Mouse (Mus musculus): ENCODE data around the gene Kcnt2. TPM values are rescaled to one million over a fixed set of nuclear protein-coding genes. Genes with fewer than 3 reads are reported as not detected.

Kcnt2 gene
- total RNA-seq (2014; fragmentation: Nextera tagmentation) = not detected in 2 replicates
- total RNA-seq (2017) = not detected in 2 replicates

DNA sequence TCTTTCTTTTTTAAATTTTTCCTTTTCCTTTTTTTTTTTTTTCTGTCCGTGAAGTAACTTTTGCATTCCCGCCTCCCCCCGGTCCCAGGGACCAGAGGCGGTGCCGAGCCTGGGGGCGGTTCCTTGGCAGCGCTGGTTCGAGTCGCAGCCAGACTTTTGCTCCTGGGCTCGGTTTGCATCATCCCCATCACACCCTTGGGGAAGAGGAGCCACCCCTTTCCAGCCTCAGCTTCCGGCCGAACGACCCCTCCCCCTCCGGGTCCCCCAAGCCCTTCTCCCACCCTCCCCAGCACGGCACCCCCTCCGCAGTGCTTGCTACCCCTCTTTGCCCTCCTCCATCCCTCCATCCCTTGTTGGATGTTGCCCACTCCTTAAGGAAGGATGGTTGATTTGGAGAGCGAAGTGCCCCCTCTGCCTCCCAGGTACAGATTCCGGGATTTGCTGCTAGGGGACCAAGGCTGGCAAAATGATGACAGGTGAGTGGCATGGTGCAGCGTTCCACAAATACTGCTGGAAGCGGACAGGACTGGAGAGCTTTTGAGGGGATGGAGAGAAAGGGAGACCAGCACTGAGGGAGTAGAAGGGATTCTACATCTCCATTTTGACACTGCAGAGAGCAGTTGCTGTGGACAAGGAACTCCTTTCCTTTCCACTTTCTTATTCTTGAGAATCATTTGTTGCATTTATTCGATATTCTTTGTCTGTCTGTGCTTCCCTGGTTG is at the start of gene Kcnt2:
Gene Kcnt2 (plus strand): TSS at position 283 of the 722 bp plus-strand sequence.
- no peak for ATAC-seq (replicated peaks; ENCODE audit: low FRiP score, low TSS enrichment, poor library complexity, severe bottlenecking)

DNA sequence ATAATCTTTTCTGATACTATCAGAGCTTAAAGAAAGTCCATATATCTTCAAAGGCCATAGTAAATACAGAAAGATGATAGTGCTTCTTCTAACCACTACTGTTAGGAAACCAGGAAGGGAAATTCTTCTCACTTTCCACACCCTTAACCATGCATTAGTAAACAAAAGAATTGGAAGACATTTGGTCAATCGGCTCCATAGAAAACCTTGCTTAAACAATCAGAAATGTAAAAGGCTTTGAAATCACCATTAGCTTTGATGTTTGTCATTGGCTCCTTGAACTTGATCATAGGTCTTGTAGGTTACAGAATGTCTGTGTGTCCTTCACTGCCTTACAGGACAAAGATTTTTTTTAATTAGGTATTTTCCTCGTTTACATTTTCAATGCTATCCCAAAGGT is 40.6 kb upstream of the Kcnt2 start:
- ATAC-seq (replicated peaks; ENCODE audit: low FRiP score, low TSS enrichment, poor library complexity, severe bottlenecking) = no peak

DNA sequence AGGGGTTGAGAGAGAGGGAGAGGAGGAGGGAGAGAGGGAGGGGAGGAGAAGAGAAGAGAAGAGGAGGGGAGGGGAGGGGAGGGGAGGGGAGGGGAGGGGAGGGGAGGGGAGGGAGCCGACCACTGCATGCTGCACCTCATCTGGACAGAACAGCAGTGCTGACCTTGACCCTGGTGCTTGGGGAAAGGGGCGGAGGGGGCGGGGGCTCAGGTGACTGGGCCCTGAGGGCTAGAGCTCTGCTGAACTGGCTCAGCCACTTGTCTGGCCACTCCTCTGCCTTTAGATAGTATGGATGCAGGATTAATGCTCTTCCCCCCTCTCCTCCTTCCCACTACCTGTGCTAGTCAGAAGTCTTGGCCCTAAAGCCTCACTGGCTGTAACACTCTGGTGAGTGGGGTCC is 20.7 kb upstream of the Kcnt2 start:
- ATAC-seq (replicated peaks; ENCODE audit: low FRiP score, low TSS enrichment, poor library complexity, severe bottlenecking) = no peak

DNA sequence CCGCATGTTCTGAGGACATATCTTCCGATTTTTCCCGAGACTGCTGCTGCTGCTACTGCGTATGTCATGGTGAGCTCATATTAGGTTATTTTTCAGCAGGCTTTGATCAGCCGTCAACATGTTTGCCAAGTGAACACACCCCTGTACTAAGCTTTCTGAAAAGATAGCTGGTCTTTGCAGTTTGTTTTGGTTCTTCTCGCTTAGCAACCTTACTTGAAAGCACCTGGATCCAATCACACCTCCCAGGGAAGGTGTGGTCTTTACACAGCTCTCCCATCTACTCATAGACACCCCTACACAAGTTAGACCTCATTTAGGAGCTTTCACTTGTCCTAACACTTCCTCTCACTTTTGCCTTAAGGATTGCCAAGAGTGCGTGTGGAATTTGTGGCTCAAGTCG is 19.3 kb upstream of the Kcnt2 start:
- no peak for ATAC-seq (replicated peaks; ENCODE audit: low FRiP score, low TSS enrichment, poor library complexity, severe bottlenecking)

DNA sequence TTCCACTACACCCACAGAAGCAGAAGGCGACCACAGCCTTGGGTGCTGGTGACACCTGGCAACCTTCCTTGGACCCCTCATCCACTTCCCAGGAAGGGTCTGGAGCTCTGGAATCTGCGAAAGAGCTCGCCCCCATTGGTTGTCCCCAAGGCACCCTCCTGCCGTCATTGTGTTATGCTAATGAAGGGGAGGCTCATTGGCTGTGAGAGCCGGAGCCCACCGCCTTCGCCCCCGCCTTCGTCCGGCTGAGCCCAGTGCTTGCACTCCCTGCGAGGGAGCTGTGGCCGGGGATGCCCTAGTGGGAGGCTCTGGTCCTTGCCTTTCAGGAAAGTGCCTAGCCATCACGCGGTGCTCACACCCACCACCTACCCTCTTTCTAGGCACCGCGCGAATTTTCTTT is 493 bp upstream of the Kcnt2 start:
- ATAC-seq (replicated peaks; ENCODE audit: low FRiP score, low TSS enrichment, poor library complexity, severe bottlenecking) = no peak

DNA sequence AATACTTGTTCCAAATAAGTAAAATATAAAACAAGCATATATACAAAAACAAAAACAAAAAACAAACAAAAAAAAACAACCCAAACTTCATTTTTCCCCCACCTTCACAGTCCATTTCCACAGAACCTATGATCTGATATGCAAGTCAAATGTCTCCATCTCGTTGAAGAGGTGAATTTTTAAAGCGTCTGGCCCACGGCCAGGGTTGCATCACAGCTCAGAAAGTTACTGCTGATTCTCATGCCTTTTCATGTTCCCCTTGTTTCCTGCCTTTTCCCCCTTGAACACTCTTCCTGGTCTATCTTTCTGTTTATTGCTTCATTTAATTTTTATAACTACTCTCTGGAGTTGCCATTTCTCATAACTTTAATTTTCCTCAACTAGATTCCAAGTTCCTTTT is 18.7 kb downstream of the Kcnt2 start:
- no peak for ATAC-seq (replicated peaks; ENCODE audit: low FRiP score, low TSS enrichment, poor library complexity, severe bottlenecking)

DNA sequence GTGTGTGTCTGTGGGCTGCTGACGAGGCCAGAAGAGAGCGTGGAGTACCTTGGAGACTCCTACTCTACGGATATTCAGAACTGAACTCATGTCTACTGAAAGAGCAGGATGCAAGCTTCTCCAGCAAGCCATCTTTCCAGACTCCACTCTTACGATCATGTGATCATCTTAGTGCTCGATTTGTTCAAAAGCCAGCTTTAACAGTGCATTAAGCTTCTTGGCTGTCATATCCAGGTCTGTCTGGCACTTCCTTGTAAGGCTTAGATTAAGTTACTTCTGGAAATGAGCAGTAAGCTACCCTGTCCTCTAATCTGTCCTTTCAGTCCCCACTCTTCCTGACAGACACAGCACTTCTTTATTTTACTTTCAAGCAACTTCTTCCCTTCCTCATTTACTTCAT is 20.1 kb downstream of the Kcnt2 start:
- no peak for ATAC-seq (replicated peaks; ENCODE audit: low FRiP score, low TSS enrichment, poor library complexity, severe bottlenecking)

DNA sequence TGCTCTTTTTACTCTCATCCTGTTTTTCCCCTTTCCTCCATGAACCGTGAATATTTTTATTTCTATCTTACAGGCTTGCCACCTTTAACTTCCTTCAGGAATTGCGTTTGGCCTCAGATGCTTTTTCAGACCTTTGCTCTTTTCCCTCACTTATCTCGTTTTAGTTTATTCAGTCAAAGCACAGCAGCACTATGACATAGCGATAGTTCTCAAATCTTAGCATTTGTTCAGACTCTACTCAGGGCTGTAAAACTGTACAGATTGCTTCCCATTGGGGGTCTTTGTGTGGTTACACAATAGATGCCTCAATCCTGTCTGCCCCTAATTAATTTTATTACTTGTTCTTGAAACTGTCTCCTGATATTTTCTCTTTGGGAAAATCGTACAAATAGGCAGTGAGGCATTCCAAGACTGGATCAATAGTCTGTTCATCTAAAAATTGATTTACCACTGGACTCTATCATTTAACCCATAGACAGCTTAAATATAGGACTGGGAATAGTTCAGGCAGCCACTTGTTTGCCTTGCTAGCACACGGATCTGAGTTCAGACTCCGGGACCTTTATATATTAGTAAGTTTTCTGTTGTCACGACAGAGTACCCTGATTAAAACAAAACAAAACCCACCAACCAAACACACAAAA is 20.8 kb downstream of the Kcnt2 start:
- no peak for ATAC-seq (replicated peaks; ENCODE audit: low FRiP score, low TSS enrichment, poor library complexity, severe bottlenecking)

DNA sequence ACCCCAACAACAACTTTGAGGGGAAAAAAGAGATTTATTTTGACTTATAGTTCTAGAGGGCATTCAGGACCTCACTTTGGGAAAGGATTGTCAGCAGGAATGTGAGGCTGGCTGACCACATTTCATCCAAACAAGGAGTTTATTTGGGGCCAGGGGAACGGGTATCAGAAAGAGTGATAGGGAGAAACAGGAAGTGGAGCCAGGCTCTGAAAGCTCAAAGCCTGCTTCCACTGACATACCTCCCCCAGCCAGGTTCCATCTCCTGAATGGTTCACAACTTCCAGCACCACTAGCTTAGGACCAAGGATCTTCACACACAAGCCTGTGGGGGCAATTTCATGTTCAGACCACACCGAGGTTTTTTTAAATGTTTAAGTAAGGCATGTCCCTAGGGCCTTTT is 21.3 kb downstream of the Kcnt2 start:
- no peak for ATAC-seq (replicated peaks; ENCODE audit: low FRiP score, low TSS enrichment, poor library complexity, severe bottlenecking)

DNA sequence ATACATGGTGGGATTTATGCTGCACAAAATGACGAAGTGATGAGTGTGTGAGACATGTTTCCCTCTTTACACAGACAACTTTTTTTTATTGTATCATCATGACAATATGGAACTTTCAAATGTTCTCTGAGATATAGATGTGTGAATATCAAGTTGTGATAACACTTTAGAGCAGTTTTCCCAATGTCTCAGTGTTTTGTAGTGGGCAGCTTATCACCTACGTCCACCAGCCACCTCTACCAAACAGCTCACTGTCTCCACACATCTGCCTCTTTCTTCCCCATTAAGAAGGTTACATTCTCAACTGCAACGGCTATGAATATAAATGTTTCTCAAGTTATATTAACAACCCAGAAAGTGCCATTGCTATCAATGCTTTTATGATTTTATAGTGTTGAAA is 27.7 kb downstream of the Kcnt2 start:
- no peak for ATAC-seq (replicated peaks; ENCODE audit: low FRiP score, low TSS enrichment, poor library complexity, severe bottlenecking)

DNA sequence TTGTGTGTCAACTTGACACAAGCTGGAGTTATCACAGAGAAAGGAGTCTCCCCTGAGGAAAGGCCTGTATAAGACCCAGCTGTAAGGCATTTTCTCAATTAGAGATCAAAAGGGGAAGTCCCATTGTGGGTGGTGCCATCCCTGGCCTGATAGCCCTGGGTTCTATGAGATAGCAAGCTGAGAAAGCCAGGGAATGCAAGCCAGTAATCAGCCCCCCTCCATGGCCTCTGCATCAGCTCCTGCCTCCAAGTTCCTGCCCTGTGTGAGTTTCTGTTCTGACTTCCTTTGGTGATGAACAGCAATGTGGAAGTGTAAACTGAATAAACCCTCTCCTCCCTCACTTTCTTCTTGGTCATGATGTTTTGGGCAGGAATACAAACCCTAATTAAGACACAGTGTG is 29.9 kb downstream of the Kcnt2 start:
- no peak for ATAC-seq (replicated peaks; ENCODE audit: low FRiP score, low TSS enrichment, poor library complexity, severe bottlenecking)

DNA sequence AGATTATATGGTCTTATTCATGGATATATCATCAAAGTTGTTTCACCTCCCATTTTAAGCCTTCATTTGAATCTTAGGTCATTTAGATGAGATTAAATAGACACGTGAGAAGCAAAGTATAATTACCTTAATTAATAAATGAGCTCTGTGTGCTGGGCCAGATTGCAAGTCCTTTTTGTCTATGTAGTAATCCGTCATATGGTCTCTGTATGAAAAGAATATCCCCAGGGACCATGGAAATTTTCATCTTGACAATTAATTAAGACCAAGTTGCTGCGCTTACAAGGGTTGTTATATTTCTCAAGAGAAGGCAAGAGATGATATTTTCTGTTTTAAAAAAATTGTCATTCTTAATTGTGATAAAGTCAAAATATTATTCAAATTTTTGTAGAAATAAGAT is 47.2 kb downstream of the Kcnt2 start:
- no peak for ATAC-seq (replicated peaks; ENCODE audit: low FRiP score, low TSS enrichment, poor library complexity, severe bottlenecking)

DNA sequence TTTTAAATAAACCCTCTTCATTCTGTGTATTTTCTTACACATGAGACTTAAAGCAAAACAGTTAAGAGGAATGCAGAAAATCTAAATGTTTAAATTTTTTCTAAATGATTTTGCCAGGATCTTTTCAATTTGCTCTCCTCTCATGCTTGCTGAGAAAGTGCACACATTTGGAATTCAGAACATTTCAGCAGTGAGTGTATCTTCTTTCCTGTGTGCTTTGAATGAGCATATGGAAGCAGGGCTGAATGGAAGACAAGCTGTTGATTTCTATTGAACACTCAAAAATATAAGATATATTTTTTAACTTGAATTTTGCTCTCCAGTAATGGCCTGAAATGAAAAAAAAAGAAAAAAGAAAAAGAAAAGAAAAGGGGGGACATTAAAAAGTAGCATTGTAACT is 49.5 kb downstream of the Kcnt2 start:
- no peak for ATAC-seq (replicated peaks; ENCODE audit: low FRiP score, low TSS enrichment, poor library complexity, severe bottlenecking)

DNA sequence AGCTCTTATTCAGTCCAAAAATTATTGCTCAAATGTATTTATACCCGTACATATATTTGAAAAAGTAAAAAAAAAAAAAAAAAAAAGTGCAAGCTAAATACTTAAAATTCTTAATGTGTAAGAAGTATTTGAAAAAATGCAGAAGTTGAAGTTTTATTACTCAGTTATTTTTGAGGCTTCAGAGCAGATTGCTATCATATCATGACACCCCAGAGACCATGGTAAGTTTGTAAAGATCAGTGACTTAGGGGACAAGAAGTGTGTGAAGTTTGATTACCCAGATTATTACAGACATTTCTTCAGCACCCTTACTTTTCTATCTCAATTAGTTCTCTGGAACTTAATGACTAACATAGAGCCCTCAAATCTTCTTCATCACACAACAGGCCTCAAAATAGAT is 58.3 kb downstream of the Kcnt2 start:
- ATAC-seq (replicated peaks; ENCODE audit: low FRiP score, low TSS enrichment, poor library complexity, severe bottlenecking) = no peak

DNA sequence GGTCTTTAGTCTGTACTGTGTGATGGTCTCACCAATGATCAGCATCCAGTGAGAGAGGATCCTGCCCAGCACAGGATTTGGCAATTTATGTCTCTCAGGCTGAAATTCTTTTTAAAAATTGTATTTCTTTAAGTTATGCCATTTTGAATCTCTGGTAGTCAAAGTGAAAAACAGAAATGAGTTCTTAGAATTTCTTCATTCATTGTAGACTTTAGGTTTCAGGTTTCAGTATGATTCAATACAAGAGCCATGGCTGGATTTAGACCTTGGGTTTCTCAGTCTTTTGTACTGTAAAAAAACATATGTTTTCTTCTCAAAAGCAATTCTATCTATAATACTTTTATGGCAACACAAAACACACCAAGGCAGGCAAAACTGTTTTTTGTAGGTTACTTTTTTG is 59.4 kb downstream of the Kcnt2 start:
- no peak for ATAC-seq (replicated peaks; ENCODE audit: low FRiP score, low TSS enrichment, poor library complexity, severe bottlenecking)

DNA sequence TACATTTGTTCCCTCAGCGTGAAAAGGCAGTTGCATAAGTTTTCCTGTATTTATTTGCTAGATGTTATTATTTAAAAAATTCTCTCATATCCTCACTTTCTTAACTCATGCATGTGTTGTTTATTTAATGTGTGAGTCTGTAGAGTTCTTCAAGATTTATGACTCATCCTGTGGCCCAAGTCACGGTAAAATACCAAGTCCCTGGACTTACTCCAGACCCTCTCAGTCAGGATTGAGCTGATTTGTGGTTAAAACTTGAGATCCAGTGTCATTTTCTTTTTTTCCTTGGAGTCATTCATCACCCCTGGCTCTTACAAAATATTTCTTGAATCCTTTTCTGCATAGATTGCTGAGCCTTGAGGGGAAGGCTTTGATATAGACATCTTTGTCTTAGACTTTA is 60.4 kb downstream of the Kcnt2 start:
- no peak for ATAC-seq (replicated peaks; ENCODE audit: low FRiP score, low TSS enrichment, poor library complexity, severe bottlenecking)

DNA sequence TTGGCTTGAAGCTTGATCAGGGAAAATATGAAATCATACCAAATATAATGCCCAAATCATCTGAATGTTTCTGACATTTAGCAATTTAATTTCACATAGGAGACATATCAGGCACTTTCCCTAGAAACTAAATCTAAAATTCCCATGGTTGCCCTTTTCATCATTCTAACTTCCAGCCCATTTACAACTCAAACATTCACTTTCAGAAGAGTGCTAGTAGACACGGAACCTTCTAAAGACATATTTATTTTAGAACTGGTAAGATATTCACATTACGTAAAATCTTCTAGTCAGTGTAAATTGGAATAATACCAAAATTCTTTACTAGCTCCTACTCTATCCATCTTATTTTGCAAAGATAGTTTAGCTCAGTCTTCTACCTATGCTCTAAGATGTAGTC is 64.8 kb downstream of the Kcnt2 start:
- ATAC-seq (replicated peaks; ENCODE audit: low FRiP score, low TSS enrichment, poor library complexity, severe bottlenecking) = no peak

DNA sequence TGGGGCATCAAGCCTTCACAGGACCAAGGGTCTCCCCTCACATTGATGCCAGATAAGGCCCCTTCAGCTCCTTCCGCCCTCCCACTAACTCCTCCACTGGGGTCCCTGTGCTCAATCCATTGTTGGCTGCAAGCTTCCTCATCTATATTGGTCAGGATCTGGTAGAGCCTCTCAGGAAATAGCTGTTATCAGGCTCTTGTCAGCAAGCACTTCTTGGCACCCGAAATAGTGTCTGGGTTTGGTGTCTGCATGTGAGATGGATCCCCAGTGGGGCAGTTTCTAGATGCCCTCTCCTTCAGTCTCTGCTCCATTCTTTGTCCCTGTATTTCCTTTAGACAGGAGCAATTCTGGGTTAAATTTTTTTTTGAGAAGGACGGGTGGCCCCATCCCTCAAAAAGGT is 79.1 kb downstream of the Kcnt2 start:
- ATAC-seq (replicated peaks; ENCODE audit: low FRiP score, low TSS enrichment, poor library complexity, severe bottlenecking) = no peak

DNA sequence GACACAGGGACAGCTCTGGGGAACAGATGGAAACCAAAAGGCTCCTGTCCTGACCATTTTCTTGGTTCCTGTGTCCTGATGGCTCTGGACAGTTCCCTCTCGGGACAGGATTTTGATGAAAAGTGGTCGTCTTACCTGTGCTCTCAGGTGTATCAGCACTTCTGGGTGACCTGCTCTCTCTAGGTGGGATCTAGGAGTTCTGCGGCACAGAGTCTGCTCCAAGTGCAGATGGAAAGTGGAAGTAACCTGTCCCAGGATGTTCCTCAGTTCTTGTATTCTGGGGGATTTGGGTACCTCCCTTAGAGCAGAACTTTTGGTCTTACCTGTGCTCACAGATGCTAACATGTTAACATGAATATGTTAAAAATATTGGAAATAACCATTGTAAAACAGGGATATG is 80.8 kb downstream of the Kcnt2 start:
- ATAC-seq (replicated peaks; ENCODE audit: low FRiP score, low TSS enrichment, poor library complexity, severe bottlenecking) = no peak

DNA sequence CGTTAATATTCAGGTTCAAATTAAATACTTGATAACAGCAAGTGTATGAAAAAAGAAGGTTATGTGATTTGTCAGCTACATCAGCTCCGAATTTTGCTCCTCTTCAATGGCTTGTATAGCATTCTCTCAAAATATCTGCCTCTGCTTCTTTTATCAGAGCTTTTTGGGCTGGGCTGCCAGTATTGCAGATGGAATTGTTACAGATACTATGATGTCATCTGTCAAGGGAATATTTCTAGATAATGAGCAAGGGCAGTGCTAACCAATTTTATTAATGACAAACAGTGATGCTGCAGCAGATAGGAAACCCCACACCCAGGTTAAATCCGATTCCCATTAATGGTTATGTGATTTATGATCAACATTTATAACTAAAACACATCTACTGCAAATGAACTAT is 87.7 kb downstream of the Kcnt2 start:
- no peak for ATAC-seq (replicated peaks; ENCODE audit: low FRiP score, low TSS enrichment, poor library complexity, severe bottlenecking)

DNA sequence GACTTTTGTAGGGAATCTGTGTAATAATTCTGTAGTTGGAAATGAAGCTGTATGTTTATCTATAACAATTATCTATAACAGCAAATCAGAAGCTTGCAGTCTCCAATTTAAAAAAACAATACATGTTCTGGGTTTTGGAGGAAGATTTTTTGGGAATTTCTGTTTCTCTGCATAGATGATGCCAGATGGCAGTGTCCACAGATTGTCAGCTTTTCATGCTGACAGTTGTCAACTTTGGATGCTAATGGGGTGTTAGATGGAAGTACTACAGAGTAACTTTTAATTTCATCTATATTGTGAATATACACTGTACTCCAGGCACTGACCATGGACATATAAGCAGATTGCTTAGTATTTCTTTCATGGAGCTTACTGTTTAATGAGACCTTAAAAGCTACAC is 92.5 kb downstream of the Kcnt2 start:
- ATAC-seq (replicated peaks; ENCODE audit: low FRiP score, low TSS enrichment, poor library complexity, severe bottlenecking) = no peak
